Mouse (Mus musculus): Measurements from ENCODE around the gene Ccdc137.
A peak's percentile ranks its signal among the peaks of the same experiment; 100 is the strongest.

The Ccdc137 gene

GRCm38 (mm10) chr11:120463536-120463935 is 5.6 kb downstream of the Ccdc137 start:
- no peak for DNase-seq

- no peak for DNase-seq
Observed at GRCm38 (mm10) chr11:120464365-120464764, 6.5 kb downstream of the Ccdc137 start.

- no peak for DNase-seq
Observed at GRCm38 (mm10) chr11:120465521-120465920, 7.6 kb downstream of the Ccdc137 start.

GRCm38 (mm10) chr11:120467051-120467735 is 9.3 kb downstream of the Ccdc137 start, which contains the start of gene Arl16:
Gene Arl16, minus strand, starts transcription at chr11:120467607.
- peak; percentile 94 to 96 for DNase-seq

- no peak for DNase-seq
Observed at GRCm38 (mm10) chr11:120467736-120468092, 9.8 kb downstream of the Ccdc137 start.

- no peak for DNase-seq
Observed at GRCm38 (mm10) chr11:120472052-120472451, 14.1 kb downstream of the Ccdc137 start.

- no peak for DNase-seq
Observed at GRCm38 (mm10) chr11:120483448-120483934, 25.6 kb downstream of the Ccdc137 start.

GRCm38 (mm10) chr11:120484265-120484981 is 26.5 kb downstream of the Ccdc137 start, which contains the start of gene Mrpl12:
Gene Mrpl12, plus strand, starts transcription at chr11:120484613.
- peak; percentile 88 to 91 for DNase-seq

GRCm38 (mm10) chr11:120485251-120485650 is 27.3 kb downstream of the Ccdc137 start:
- DNase-seq: no peak

GRCm38 (mm10) chr11:120488516-120488915 is 30.6 kb downstream of the Ccdc137 start:
- DNase-seq: no peak

- DNase-seq: peak; percentile 77 to 83
Observed at GRCm38 (mm10) chr11:120489054-120489761, 31.3 kb downstream of the Ccdc137 start.

GRCm38 (mm10) chr11:120490291-120491046 is 32.6 kb downstream of the Ccdc137 start:
- no peak for DNase-seq

GRCm38 (mm10) chr11:120491317-120492023 is 33.6 kb downstream of the Ccdc137 start, which contains the start of gene Slc25a10:
Gene Slc25a10, plus strand, starts transcription at chr11:120491840.
- peak; percentile 88 to 89 for DNase-seq

GRCm38 (mm10) chr11:120492024-120492877 is 34.3 kb downstream of the Ccdc137 start:
- DNase-seq: no peak

- no peak for DNase-seq
Observed at GRCm38 (mm10) chr11:120492878-120493203, 34.9 kb downstream of the Ccdc137 start.

GRCm38 (mm10) chr11:120493351-120493750 is 35.4 kb downstream of the Ccdc137 start:
- DNase-seq: no peak

GRCm38 (mm10) chr11:120493911-120494310 is 36.0 kb downstream of the Ccdc137 start:
- DNase-seq: no peak

GRCm38 (mm10) chr11:120497436-120497835 is 39.5 kb downstream of the Ccdc137 start:
- DNase-seq: no peak

- DNase-seq: no peak
Observed at GRCm38 (mm10) chr11:120498226-120498625, 40.3 kb downstream of the Ccdc137 start.

GRCm38 (mm10) chr11:120498891-120499290 is 41.0 kb downstream of the Ccdc137 start:
- DNase-seq: no peak

GRCm38 (mm10) chr11:120499894-120500293 is 42.0 kb downstream of the Ccdc137 start:
- no peak for DNase-seq

Measured in cerebellum, postnatal 14 days (tissue).